Mouse (Mus musculus): ENCODE measurements around the gene Svip.

Svip gene

DNA sequence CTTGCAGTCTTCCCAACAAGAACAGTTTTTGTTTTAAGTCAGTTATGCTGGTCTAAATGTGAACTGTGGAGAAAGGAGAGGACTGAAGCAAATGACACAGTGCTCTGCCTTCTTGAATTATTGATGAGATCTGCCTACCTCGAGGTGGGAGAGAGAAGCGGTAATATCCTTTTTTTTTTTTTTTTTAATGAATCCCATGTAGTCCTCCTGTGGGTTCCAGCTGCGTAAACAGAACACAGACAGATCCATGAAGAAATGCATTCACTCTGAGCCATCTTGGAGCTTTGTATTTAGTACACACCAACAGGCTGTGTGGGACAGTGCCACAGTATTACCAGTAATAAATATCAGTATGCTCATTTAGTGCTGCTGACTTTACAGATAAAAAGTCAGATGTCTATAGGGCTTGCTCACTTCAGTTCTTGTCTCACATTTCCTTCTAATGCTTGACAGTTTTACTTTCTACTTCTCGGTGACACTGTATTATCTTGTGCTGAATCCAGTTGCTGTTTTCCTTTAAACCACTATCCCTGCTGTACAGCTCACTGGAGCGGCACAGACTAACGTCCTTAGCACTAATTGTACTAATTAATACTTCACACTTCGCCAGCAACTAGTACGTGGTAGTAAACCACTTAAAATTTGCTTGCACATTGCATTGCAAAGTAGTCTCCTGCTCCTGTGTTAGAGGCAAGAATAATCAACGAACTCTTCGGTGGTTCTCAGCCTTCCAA lies 43.4 kb downstream of the Svip start:
- no peak for DNase-seq (ENCODE audit: inconsistent age in 2 of 2, low spot score in 1 of 2)

DNA sequence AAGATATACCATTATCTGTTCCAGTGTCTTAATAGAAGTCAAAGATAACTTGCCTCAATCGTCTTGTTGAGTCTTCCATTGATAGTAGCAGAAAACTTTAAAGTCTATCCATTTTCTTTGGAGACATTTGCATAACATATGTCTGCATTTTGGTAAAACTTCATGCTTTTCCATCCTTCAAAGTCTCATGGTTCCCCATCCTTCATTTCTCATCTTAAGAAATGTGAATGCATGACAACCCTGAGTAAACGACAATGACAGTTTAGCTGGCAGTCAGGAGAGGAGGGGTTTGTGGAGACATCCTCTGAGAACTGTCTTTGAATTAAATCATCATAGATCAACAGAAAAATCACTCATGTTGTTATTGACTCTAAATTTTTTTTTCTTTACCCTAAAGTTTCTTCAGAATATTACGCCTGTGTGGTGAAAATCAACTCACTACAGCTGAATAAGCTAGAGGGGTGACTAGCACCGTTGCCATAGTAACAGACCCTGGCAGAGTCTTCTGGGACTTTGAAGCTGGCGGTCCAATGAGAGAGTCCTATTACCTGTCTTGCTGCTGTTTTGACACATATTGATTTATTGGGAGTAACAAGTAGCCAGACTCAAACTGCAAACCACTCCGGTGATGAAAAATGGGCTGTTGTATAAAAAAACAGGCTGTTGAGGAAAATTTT lies 45.0 kb downstream of the Svip start:
- no peak for DNase-seq (ENCODE audit: inconsistent age in 2 of 2, low spot score in 1 of 2)

GRCm38 (mm10) chr7:51957766-51958165 lies 48.1 kb downstream of the Svip start:
- DNase-seq (ENCODE audit: inconsistent age in 2 of 2, low spot score in 1 of 2): no peak

DNA sequence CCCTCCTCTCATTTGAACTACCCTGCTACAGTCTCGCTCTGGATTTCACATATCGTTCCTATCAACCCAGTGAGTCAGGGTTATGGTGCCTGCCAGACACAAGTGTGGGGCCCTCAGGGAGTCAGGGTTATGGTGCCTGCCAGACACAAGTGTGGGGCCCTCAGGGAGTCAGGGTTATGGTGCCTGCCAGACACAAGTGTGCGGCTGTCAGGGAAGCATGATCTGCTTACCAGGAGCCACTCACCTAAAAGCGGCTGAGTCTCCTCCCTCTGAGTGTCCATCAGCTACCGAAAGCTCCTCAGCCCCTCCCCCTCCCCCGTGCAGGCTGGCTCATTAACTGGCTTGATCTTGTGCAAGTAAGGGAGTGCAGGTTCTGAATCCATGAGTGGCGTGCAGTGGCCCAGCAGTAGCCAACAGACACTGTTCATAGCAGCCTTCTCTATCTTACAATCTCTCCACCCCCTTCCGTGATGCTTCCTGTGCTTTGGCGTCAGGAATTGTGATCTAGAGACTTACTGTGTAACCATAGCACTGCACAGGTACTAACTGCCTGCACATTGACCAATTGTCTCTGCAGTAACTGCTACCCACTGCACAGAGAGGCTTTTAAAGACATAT lies 50.3 kb downstream of the Svip start:
- DNase-seq (ENCODE audit: inconsistent age in 2 of 2, low spot score in 1 of 2): no peak
